Mouse (Mus musculus): ENCODE data around the gene Zdhhc1. TPM values are rescaled to one million over a fixed set of nuclear protein-coding genes. Genes with fewer than 3 reads are reported as not detected.

The Zdhhc1 gene
- polyA plus RNA-seq, 1 experiment, result 0.14 TPM

GRCm38 (mm10) chr8:105506977-105507376 lies 10.3 kb upstream of the Zdhhc1 start:
- no peaks in the 10 kb centered on the region for H3K36me3 ChIP-seq (ENCODE audit: control insufficient read depth)
- H3K4me1 ChIP-seq (ENCODE audit: control insufficient read depth), result peaks cover 8% of the 10 kb centered on the region
- H3K9me3 ChIP-seq (ENCODE audit: control insufficient read depth, low read length), result no peaks in the 10 kb centered on the region
- TF ChIP-seq GATA1 (IDR thresholded peaks at IDR 0.05; ENCODE audit: low read length), result no peak
- TF ChIP-seq TAL1 (IDR thresholded peaks at IDR 0.05; ENCODE audit: low read length), result no peak
- H3K4me3 ChIP-seq (replicated peaks), result no peak overlapping the region
- peaks cover 8% of the 10 kb centered on the region for H3K27me3 ChIP-seq (ENCODE audit: control insufficient read depth)

DNA sequence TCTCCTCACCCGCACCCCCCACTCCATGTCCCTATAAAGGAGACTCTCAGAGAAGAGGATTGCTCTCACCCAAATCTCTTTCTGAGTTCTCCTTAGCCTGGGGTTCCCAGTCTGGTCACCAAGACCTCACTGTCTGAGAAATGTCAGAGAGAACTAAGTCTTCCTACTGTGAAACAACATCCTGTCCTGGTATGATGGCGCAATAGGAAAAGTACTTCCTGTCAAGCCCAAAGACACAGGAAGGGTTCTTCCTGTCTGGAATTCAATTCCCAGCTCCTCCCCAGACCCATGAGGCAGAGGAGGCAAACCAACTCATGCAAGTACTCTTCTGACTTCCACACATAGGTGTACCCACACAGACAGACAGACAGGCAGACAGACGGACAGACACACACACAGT lies 7.9 kb upstream of the Zdhhc1 start:
- TF ChIP-seq GATA1 (IDR thresholded peaks at IDR 0.05; ENCODE audit: low read length), result no peak
- no peaks in the 10 kb centered on the region for H3K36me3 ChIP-seq (ENCODE audit: control insufficient read depth)
- peaks cover 4% of the 10 kb centered on the region for H3K4me1 ChIP-seq (ENCODE audit: control insufficient read depth)
- peaks cover 11% of the 10 kb centered on the region for H3K27me3 ChIP-seq (ENCODE audit: control insufficient read depth)
- H3K4me3 ChIP-seq (replicated peaks), result no peak overlapping the region
- no peaks in the 10 kb centered on the region for H3K9me3 ChIP-seq (ENCODE audit: control insufficient read depth, low read length)

GRCm38 (mm10) chr8:105499787-105500186 lies 3.1 kb upstream of the Zdhhc1 start:
- no peaks in the 10 kb centered on the region for H3K9me3 ChIP-seq (ENCODE audit: control insufficient read depth, low read length)
- H3K27me3 ChIP-seq (ENCODE audit: control insufficient read depth), result peaks cover 18% of the 10 kb centered on the region
- TF ChIP-seq TAL1 (IDR thresholded peaks at IDR 0.05; ENCODE audit: low read length), result no peak
- no peak for TF ChIP-seq GATA1 (IDR thresholded peaks at IDR 0.05; ENCODE audit: low read length)
- peak overlapping the region; percentile 47 for H3K4me3 ChIP-seq (replicated peaks)
- H3K36me3 ChIP-seq (ENCODE audit: control insufficient read depth), result no peaks in the 10 kb centered on the region
- H3K4me1 ChIP-seq (ENCODE audit: control insufficient read depth), result peaks cover 26% of the 10 kb centered on the region

GRCm38 (mm10) chr8:105495350-105496302 lies 1.1 kb downstream of the Zdhhc1 start:
- H3K36me3 ChIP-seq (ENCODE audit: control insufficient read depth), result no peaks in the 10 kb centered on the region
- H3K27me3 ChIP-seq (ENCODE audit: control insufficient read depth), result peaks cover 18% of the 10 kb centered on the region
- TF ChIP-seq GATA1 (IDR thresholded peaks at IDR 0.05; ENCODE audit: low read length), result no peak
- no peak for TF ChIP-seq TAL1 (IDR thresholded peaks at IDR 0.05; ENCODE audit: low read length)
- peaks cover 39% of the 10 kb centered on the region for H3K4me1 ChIP-seq (ENCODE audit: control insufficient read depth)
- H3K9me3 ChIP-seq (ENCODE audit: control insufficient read depth, low read length), result no peaks in the 10 kb centered on the region
- no peak overlapping the region for H3K4me3 ChIP-seq (replicated peaks)

- Histone ChIP-seq H3K36me3 (ENCODE audit: control insufficient read depth) (no peaks in the 10 kb centered on the region), H3K27me3 (ENCODE audit: control insufficient read depth) (peaks cover 15% of the 10 kb centered on the region), H3K9me3 (ENCODE audit: control insufficient read depth, low read length) (no peaks in the 10 kb centered on the region), H3K4me3 (replicated peaks) (no peak overlapping the region), H3K4me1 (ENCODE audit: control insufficient read depth) (peaks cover 36% of the 10 kb centered on the region)
- TF ChIP-seq GATA1 (IDR thresholded peaks at IDR 0.05; ENCODE audit: low read length), result no peak
- no peak for TF ChIP-seq TAL1 (IDR thresholded peaks at IDR 0.05; ENCODE audit: low read length)
These were observed 2.1 kb downstream of the Zdhhc1 start for GRCm38 (mm10) chr8:105494566-105494965.

DNA sequence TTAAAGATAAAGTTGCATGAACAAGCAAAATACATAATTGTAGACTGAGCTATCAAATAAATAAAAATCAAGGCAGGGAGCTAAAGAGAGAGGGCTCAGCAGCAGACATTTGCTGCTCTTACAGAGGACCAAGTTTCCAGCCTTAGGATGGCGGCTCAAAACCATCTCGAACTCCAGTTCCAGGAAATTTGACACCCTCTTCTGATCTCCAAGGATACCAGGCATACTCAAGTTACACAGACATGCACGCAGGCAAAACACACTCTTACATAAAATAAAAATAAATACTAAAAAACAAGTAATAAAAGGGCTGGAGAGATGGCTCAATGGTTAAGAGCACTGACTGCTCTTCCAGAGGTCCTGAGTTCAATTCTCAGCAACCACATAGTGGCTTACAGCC lies 3.2 kb downstream of the Zdhhc1 start:
- peaks cover 32% of the 10 kb centered on the region for H3K4me1 ChIP-seq (ENCODE audit: control insufficient read depth)
- TF ChIP-seq GATA1 (IDR thresholded peaks at IDR 0.05; ENCODE audit: low read length) (no peak), TAL1 (IDR thresholded peaks at IDR 0.05; ENCODE audit: low read length) (no peak)
- H3K4me3 ChIP-seq (replicated peaks), result no peak overlapping the region
- H3K9me3 ChIP-seq (ENCODE audit: control insufficient read depth, low read length), result no peaks in the 10 kb centered on the region
- H3K27me3 ChIP-seq (ENCODE audit: control insufficient read depth), result peaks cover 15% of the 10 kb centered on the region
- H3K36me3 ChIP-seq (ENCODE audit: control insufficient read depth), result no peaks in the 10 kb centered on the region

- Histone ChIP-seq H3K36me3 (ENCODE audit: control insufficient read depth) (no peaks in the 10 kb centered on the region), H3K27me3 (ENCODE audit: control insufficient read depth) (no peaks in the 10 kb centered on the region), H3K4me3 (replicated peaks) (no peak overlapping the region), H3K9me3 (ENCODE audit: control insufficient read depth, low read length) (no peaks in the 10 kb centered on the region), H3K4me1 (ENCODE audit: control insufficient read depth) (peaks cover 15% of the 10 kb centered on the region)
- no peak for TF ChIP-seq GATA1 (IDR thresholded peaks at IDR 0.05; ENCODE audit: low read length)
- TF ChIP-seq TAL1 (IDR thresholded peaks at IDR 0.05; ENCODE audit: low read length), result no peak
These were observed 7.4 kb downstream of the Zdhhc1 start for GRCm38 (mm10) chr8:105489281-105489680.

GRCm38 (mm10) chr8:105488082-105488481 lies 8.6 kb downstream of the Zdhhc1 start:
- Histone ChIP-seq H3K9me3 (ENCODE audit: control insufficient read depth, low read length) (no peaks in the 10 kb centered on the region), H3K27me3 (ENCODE audit: control insufficient read depth) (no peaks in the 10 kb centered on the region), H3K4me3 (replicated peaks) (no peak overlapping the region), H3K4me1 (ENCODE audit: control insufficient read depth) (peaks cover 15% of the 10 kb centered on the region), H3K36me3 (ENCODE audit: control insufficient read depth) (no peaks in the 10 kb centered on the region)
- TF ChIP-seq GATA1 (IDR thresholded peaks at IDR 0.05; ENCODE audit: low read length), result no peak
- no peak for TF ChIP-seq TAL1 (IDR thresholded peaks at IDR 0.05; ENCODE audit: low read length)

DNA sequence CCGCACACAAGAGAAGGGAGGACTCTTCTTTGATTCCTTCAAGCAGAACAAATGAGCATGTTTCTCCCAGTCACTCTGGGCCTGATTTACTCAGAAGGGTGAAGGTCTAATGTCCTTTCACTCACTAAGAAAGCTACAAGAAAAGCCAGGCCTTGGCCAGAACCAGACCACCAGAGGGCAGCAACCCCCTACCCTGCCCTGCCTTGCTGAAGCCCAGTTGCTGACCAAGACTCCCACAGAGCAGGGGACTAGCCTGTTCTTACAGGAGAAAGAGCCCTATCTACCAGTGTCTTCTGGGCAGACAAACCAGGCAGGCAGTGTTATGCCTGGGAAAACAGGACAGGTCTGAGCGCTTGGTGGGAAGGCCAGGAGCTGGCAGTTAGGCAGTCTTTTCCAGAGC lies 12.3 kb downstream of the Zdhhc1 start:
- Histone ChIP-seq H3K9me3 (ENCODE audit: control insufficient read depth, low read length) (no peaks in the 10 kb centered on the region), H3K36me3 (ENCODE audit: control insufficient read depth) (no peaks in the 10 kb centered on the region), H3K4me1 (ENCODE audit: control insufficient read depth) (no peaks in the 10 kb centered on the region), H3K4me3 (replicated peaks) (no peak overlapping the region), H3K27me3 (ENCODE audit: control insufficient read depth) (peaks cover 2% of the 10 kb centered on the region; the same call in 1 of the 2 replicates)
- TF ChIP-seq TAL1 (IDR thresholded peaks at IDR 0.05; ENCODE audit: low read length), result no peak
- TF ChIP-seq GATA1 (IDR thresholded peaks at IDR 0.05; ENCODE audit: low read length), result no peak

Data from erythroblast, embryonic 14.5 days (primary cell).